Mouse (Mus musculus): ENCODE measurements around the gene Atp6v0a1.

GRCm38 (mm10) chr11:100981236-100981635 is 28.0 kb upstream of the Atp6v0a1 start:
- TF ChIP-seq CTCF (conservative IDR thresholded peaks at IDR 0.05; ENCODE audit: low read length) (no peak), NANOG (IDR thresholded peaks at IDR 0.05; ENCODE audit: borderline replicate concordance, low read length) (no peak), POU5F1 (IDR thresholded peaks at IDR 0.05; ENCODE audit: borderline replicate concordance, low read length) (no peak)

All from E14TG2a.4 (cell line).